Mouse (Mus musculus) layer of hippocampus, adult 2 months (tissue): ENCODE data around the gene Frrs1. TPM values are rescaled to one million over a fixed set of nuclear protein-coding genes. Genes with fewer than 3 reads are reported as not detected.

Source experiments
- DNase-seq, 2 experiments: peaks; one replicate each; pipeline ENCODE4 v3.0.0; 2022; ENCODE audit warnings: low spot score in 2 of 2
- H3K27ac ChIP-seq: fragments of 200-600 bp; 2 replicates; pipeline ENCODE4 v1.8.1; 2022
- H3K4me3 ChIP-seq: fragments of 200-600 bp; 2 replicates; pipeline ENCODE4 v1.8.1; 2022; ENCODE audit warnings: mild to moderate bottlenecking
- CTCF ChIP-seq: fragments of 200-600 bp; conservative IDR thresholded peaks from 2 replicates; pipeline ENCODE4 v1.8.1; 2022; ENCODE audit warnings: antibody characterized with exemption, mild to moderate bottlenecking, moderate library complexity
- total RNA-seq, 2 experiments: library from RNA; stranded (reverse); gene quantifications; 2 replicates each; pipeline ENCODE4 v1.2.3; 2021

The Frrs1 gene
- total RNA-seq, 2 experiments from 2014 or later = 1.3 to 1.5 TPM

GRCm38 (mm10) chr3:116892872-116893271 lies 33.6 kb downstream of the Frrs1 start:
- no peak for DNase-seq
- no peak overlapping the region for H3K4me3 ChIP-seq
- H3K27ac ChIP-seq = no peak overlapping the region
- TF ChIP-seq CTCF = no peak

GRCm38 (mm10) chr3:116904158-116904557 lies 44.9 kb downstream of the Frrs1 start:
- peak overlapping the region; percentile 73 for H3K27ac ChIP-seq
- peak; percentile 86 for TF ChIP-seq CTCF
- H3K4me3 ChIP-seq = no peak overlapping the region
- peak; percentile 84 to 85 for DNase-seq

- Histone ChIP-seq H3K27ac (peak overlapping the region; percentile 79), H3K4me3 (peak overlapping the region; percentile 41)
- no peak for TF ChIP-seq CTCF
- DNase-seq = peak; percentile 63 to 64
Observed at GRCm38 (mm10) chr3:116905898-116906297, 46.6 kb downstream of the Frrs1 start.

GRCm38 (mm10) chr3:116906596-116906995 lies 47.3 kb downstream of the Frrs1 start:
- DNase-seq = no peak
- Histone ChIP-seq H3K27ac (peak overlapping the region; percentile 79), H3K4me3 (no peak overlapping the region)
- TF ChIP-seq CTCF = no peak

GRCm38 (mm10) chr3:116914374-116914773 lies 55.1 kb downstream of the Frrs1 start:
- no peak for DNase-seq
- Histone ChIP-seq H3K4me3 (no peak overlapping the region), H3K27ac (no peak overlapping the region)
- TF ChIP-seq CTCF = no peak

DNA sequence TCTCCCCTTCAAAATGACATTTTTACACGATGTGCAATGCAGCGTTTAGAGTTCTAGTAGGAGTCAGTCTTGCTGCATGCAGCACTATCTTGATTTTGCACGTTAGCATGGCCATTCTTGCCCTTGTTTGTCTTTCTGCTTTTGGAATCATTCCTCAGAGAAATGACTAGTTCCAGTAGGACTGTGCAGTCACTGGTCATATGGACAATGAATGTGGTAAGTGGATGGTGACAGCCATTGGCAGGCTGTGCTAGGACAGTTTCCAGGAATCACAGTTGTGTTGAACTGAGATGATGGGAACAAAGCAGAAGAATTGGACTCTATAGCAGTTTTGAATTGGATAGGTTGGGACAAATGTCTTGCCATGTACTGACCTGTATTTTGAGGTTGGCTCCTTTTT lies 55.7 kb downstream of the Frrs1 start:
- Histone ChIP-seq H3K4me3 (no peak overlapping the region), H3K27ac (no peak overlapping the region)
- no peak for DNase-seq
- no peak for TF ChIP-seq CTCF

DNA sequence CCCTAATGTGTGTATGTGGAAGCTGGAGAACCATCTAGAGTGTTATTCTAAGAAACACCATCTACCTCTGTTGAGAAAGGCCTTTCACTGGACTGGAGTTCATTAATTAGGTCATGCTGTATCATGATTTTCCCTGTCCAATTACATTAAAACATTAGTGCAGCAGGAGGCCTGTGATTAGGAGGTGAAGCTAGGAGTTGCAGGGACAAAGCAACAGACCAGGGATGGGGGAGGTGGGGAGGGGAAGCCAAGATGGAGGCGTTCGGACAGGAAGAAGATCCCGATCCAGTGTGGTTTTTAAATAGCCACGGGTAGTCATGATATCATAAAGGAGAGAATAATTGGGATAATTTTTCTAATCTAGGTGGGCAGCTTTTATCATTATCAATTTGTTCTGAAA lies 57.8 kb downstream of the Frrs1 start:
- no peak overlapping the region for H3K27ac ChIP-seq
- no peak for TF ChIP-seq CTCF

DNA sequence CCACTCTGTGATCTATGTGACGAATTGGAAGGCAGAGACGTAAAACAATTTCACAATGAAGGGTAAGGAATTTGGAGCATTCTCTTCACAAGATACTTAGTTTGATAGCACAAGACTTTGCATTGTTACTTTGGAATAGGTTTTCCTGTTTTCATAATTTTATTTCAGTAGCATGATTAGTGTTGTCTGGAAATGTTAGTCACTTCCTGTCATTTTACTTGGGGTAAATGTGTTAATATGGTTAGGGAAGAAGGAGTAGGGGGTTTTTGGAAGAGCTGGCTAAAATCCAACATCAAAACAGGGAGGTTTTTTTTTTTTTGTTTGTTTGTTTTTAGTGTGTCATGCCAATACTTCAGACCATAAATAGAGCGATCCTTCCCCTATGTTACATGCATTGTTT lies 62.3 kb downstream of the Frrs1 start:
- Histone ChIP-seq H3K27ac (no peak overlapping the region), H3K4me3 (no peak overlapping the region)
- DNase-seq = no peak
- no peak for TF ChIP-seq CTCF

More for the DNA sequence above, 57.8 kb downstream of the Frrs1 start:
- no peak overlapping the region for H3K4me3 ChIP-seq
- DNase-seq = no peak

DNA sequence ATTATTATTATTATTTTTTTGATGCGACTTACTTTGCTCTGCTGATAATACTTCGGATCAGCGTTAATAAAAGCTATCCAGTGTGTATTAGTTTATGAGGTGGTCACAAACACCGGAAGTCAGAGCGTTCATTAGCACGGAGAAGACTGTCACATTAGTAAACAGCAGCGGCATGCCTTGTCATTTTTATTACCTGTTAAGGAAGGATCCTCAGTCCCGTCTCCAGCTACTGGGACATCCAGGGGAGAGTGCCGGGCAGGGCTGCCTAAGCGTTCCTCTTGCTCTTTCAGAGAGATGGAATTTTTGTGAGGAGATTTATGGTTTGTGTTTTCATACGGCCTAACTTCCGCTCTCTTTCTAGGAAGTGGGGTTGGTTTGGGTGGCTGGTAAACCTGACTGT lies 63.8 kb downstream of the Frrs1 start:
- H3K27ac ChIP-seq = no peak overlapping the region
- no peak for DNase-seq
- TF ChIP-seq CTCF = no peak
- no peak overlapping the region for H3K4me3 ChIP-seq

DNA sequence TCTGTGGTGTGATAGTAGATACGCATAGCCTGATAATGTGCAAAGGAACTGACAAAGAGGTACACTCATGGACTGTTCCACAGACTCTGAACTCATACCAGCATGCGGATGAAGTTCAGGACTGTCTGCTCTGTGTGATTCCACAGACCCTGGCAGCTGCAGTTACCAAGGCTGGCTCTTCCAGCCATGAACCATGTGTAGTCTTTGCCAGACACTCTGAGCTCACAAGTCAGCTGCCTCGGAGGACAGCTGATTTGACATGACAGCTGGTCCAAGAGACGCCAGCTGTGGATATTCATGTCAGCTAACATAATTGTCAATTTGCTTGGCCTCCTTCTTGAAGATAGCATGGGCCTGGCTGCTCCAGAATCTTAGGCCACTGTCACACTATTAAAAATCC lies 69.7 kb downstream of the Frrs1 start:
- no peak for TF ChIP-seq CTCF
- Histone ChIP-seq H3K27ac (0 out of 2 replicates have a peak overlapping the region, but pooled peaks have one; percentile 7), H3K4me3 (no peak overlapping the region)
- DNase-seq = no peak

GRCm38 (mm10) chr3:116933158-116933557 lies 73.9 kb downstream of the Frrs1 start:
- Histone ChIP-seq H3K4me3 (no peak overlapping the region), H3K27ac (no peak overlapping the region)
- no peak for DNase-seq
- TF ChIP-seq CTCF = no peak

DNA sequence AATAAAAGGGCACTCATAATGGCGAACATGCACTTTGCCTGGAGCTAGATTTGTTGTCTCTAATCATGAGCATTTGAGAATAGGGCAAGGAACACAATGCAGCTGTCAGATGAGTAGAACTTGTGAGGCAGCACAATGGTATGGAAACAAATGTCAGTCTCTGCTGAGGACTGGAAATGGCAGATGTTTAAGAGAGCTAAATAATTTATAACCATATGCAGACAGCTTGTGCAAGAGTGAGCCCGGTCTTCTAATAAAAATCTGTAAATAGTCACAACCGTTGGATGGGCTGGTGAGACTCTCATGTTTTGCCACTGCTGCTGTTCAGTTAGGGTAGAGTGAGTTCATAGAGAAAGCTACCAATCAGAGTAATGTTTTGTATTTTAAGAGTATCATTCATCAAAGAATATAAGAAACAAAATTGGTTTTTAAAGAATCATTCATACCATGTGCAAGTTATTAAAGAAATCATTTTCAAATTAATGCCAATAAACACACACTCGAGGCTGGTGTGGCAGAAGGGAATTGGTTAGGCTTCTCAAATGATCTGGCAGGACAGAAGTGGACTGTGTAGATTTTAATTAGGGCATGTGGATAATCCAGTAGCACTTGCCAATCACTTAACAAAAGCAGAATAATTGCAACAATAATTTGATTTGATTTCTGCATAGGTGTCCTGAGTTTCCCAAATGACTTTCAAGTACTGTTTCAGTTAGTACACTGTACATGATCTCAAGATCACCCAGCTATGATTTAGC lies 77.8 kb downstream of the Frrs1 start:
- H3K27ac ChIP-seq = 0 out of 2 replicates have a peak overlapping the region, but pooled peaks have one; percentile 1
- H3K4me3 ChIP-seq = no peak overlapping the region
- no peak for TF ChIP-seq CTCF
- DNase-seq = no peak

DNA sequence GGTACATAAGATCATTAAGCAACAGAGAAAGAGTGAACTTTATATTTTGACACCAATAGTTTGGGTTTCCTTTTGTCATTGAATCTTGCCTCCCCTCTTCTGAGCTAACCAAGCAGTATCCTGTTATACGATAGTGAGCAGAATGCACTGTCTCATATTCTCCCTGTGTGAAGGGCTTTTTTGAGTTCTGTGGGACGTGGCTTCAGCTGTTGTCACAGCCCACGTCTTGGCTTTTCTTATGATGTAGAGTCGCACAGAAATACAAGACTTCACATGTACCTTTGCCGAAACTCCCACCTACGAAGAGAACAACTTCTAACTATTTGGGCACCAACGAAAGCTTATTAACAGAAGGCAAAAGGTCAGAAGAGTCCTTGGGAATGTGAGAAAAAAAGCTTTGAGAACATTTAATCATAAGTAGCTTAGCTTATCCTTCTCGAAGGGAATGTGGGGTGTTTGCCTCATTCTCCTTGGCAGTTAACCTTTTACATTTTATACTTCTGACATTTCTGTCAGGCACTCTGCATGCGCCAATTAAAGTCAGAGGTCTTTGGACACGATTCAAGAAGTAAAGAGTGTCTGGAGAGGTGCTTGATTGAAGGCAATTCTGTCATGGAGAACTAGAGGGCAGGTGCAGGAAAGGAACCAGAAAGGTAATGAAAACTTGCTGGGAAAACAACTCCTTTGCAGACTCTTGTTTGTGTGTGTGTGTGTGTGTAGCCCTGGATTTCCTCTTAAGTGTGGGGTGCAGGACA lies 81.7 kb downstream of the Frrs1 start:
- TF ChIP-seq CTCF = no peak
- no peak overlapping the region for H3K4me3 ChIP-seq
- peak; percentile 35 to 59 for DNase-seq
- H3K27ac ChIP-seq = peak overlapping the region; percentile 37; the same call in 1 of the 2 replicates
